Mouse (Mus musculus) midbrain, postnatal 0 days (tissue): ENCODE data around the gene Cap1. TPM values are rescaled to one million over a fixed set of nuclear protein-coding genes. Genes with fewer than 3 reads are reported as not detected.

Experiments
- ATAC-seq: fragments of 200-750 bp; cut with Nextera tagmentation; 2 replicates; pipeline ENCODE4 v1.8.0; 2017; ENCODE audit warnings: moderate number of reproducible peaks, mild to moderate bottlenecking, moderate TSS enrichment, moderate library complexity; ENCODE audit not compliant: low FRiP score
- DNase-seq: peaks from one replicate; pipeline ENCODE4 v3.0.0-alpha.2; 2015; ENCODE audit warnings: low spot score
- H3K27ac ChIP-seq: fragments of 300-500 bp; sonication (generic); 2 replicates; pipeline ENCODE4 v1.5.1; 2014; ENCODE audit warnings: low read depth, mild to moderate bottlenecking, low read length, mixed read lengths
- H3K27me3 ChIP-seq: fragments of 300-500 bp; sonication (generic); 2 replicates; pipeline ENCODE4 v1.6.1; 2014; ENCODE audit warnings: low read length, control low read depth, mixed read lengths; ENCODE audit not compliant: insufficient read depth
- H3K36me3 ChIP-seq: fragments of 300-500 bp; sonication (generic); 2 replicates; pipeline ENCODE4 v1.6.1; 2014; ENCODE audit warnings: low read length, control low read depth, mixed read lengths; ENCODE audit not compliant: insufficient read depth
- H3K4me1 ChIP-seq: fragments of 300-500 bp; sonication (generic); 2 replicates; pipeline ENCODE4 v1.6.1; 2014; ENCODE audit warnings: mild to moderate bottlenecking, control low read depth, antibody characterized with exemption, low read length, mixed read lengths; ENCODE audit not compliant: insufficient read depth
- H3K4me2 ChIP-seq: fragments of 300-500 bp; sonication (generic); 2 replicates; pipeline ENCODE4 v1.6.1; 2014; ENCODE audit warnings: low read depth, mild to moderate bottlenecking, low read length, mixed read lengths; ENCODE audit not compliant: poor library complexity, severe bottlenecking
- H3K4me3 ChIP-seq: fragments of 300-500 bp; sonication (generic); 2 replicates; pipeline ENCODE4 v1.5.1; 2014; ENCODE audit warnings: low read depth, mild to moderate bottlenecking, low read length, moderate library complexity
- H3K9ac ChIP-seq: fragments of 300-500 bp; sonication (generic); replicated peaks from 2 replicates; pipeline ENCODE4 v1.6.1; 2014; ENCODE audit warnings: mild to moderate bottlenecking, low read length, moderate library complexity, mixed read lengths; ENCODE audit not compliant: poor library complexity, severe bottlenecking
- H3K9me3 ChIP-seq: fragments of 300-500 bp; sonication (generic); 2 replicates; pipeline ENCODE4 v1.6.1; 2016; ENCODE audit warnings: low read length, control low read depth
- CTCF ChIP-seq: IDR thresholded peaks from 2 replicates; pipeline ENCODE4 v1.5.1; 2016; ENCODE audit warnings: antibody characterized with exemption, mild to moderate bottlenecking
- WGBS: fragments of 180-500 bp; shearing (Covaris S2); extraction: QIAGEN DNeasy Blood & Tissue Kit; methylation state at CpG from one replicate; pipeline ENCODE4 v1.1.7; 2014; 5-methylcytosine and 5-hydroxymethylcytosine counted together
- polyA plus RNA-seq: library from polyadenylated mRNA; unstranded; fragments of >200 nt; fragmentation: Nextera tagmentation; extraction: Ambion mirVana; gene quantifications from 2 replicates; pipeline ENCODE4 v1.2.1, GENCODE M21; 2015
- total RNA-seq: library from RNA; depleted of rRNA; stranded (reverse); fragments of >200 nt; gene quantifications from 2 replicates; pipeline ENCODE4 v1.2.3, GENCODE M21; 2014

Cap1 gene
- total and polyA plus RNA-seq, 2 experiments from 2014 or later: 58.9 to 157 TPM

DNA sequence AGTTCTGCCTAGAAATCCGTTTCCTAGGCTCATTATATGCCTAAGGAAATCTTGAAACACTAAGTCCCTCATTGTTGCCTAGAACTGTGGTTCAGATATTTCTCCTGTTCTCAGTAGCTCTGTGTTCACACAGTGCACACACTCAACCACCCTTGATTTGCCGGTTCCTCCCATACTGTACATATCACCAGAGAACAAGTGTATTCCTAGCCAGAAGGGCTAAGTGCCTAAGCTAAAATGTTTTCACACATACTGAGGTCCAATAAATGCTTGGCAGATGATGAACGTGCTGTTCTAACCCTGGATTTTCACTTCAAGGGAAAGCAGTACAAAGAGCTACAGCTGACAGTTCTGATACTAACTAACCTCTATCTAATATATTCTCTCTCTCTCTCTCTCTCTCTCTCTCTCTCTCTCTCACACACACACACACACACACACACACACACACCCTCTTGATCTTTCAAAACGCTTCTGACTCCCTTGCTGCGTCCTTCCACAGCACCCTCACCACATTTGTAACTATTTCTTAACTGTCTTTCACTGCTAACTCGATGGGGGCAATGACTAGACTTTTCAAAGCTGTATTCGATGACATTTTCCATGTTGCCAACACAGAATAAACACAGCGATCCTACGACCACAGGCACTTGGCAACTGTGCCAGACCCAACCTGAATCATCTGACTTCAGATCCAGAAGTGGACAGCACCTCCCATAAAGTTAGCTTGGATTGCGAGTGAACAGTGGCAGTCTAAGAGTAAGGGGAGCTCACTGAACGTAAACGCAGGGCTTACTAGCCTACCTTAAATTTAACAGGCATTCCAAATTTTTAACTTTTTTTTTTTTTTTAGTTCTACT, 1.1 kb downstream of the Cap1 start:
- no peaks in the 10 kb centered on the region for H3K27me3 ChIP-seq
- H3K9me3 ChIP-seq: no peaks in the 10 kb centered on the region
- WGBS: 48% methylated on average over 12 of the region's 12 CpGs
- TF ChIP-seq CTCF: no peak
- peak overlapping the region; percentile 72 for H3K4me3 ChIP-seq
- H3K36me3 ChIP-seq: no peaks in the 10 kb centered on the region
- peak overlapping the region; percentile 70 for H3K9ac ChIP-seq
- DNase-seq (no peak), ATAC-seq (no peak)
- H3K4me1 ChIP-seq: peaks cover 7% of the 10 kb centered on the region; the same call in 1 of the 2 replicates
- H3K4me2 ChIP-seq: peak overlapping the region; percentile 64
- no peak overlapping the region for H3K27ac ChIP-seq

DNA sequence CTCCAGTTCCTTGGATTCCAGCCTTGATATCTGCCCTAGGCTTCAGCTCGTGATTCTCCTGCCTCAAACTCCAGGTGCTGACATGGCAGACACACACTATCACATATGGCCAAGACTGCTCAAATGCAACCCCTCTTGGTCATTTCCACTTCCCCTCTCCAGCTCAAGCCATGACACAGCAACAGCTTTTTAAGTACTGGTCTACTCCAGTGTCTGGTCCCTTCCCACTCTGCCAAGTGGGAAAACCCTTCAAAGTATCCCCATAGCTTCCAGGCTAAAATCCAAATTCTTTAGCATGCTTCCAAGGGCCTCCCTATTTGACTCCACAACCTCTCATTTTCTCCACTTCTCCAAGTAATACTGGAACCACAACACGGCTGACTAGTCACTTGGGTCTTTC, 1.8 kb downstream of the Cap1 start:
- H3K27me3 ChIP-seq: no peaks in the 10 kb centered on the region
- DNase-seq (no peak), ATAC-seq (no peak)
- no peaks in the 10 kb centered on the region for H3K9me3 ChIP-seq
- peak overlapping the region; percentile 5 for H3K9ac ChIP-seq
- peaks cover 7% of the 10 kb centered on the region; the same call in 1 of the 2 replicates for H3K4me1 ChIP-seq
- no peak for TF ChIP-seq CTCF
- no peaks in the 10 kb centered on the region for H3K36me3 ChIP-seq
- no peak overlapping the region for H3K27ac ChIP-seq
- H3K4me3 ChIP-seq: no peak overlapping the region
- peak overlapping the region; percentile 64 for H3K4me2 ChIP-seq
- 62% methylated on average over 2 of the region's 2 CpGs for WGBS

DNA sequence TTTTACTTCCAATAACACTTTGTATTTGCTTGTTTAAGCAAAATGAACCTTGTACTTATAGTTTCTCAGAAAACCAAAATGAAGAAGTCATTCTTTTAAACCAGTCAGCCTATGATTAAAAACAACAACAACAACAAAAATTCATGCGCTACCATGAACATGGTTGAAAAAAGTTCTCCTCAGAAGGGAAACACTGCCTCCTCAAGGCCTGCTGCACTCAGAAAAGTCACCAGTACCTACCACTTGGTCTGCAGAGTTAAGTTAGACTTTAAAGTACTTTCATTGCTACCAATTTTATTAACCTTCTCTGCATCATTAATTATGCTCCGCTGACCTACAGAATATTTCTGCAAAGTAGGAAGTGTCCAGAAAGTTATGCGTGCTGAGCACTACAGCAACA, 2.6 kb downstream of the Cap1 start:
- 0 out of 2 replicates have a peak, but pooled peaks cover 2% of the 10 kb centered on the region for H3K36me3 ChIP-seq
- ATAC-seq (no peak), DNase-seq (no peak)
- no peaks in the 10 kb centered on the region for H3K27me3 ChIP-seq
- peaks cover 7% of the 10 kb centered on the region; the same call in 1 of the 2 replicates for H3K4me1 ChIP-seq
- no peak overlapping the region for H3K4me3 ChIP-seq
- no peak overlapping the region for H3K27ac ChIP-seq
- H3K9me3 ChIP-seq: no peaks in the 10 kb centered on the region
- no peak overlapping the region for H3K4me2 ChIP-seq
- H3K9ac ChIP-seq: no peak overlapping the region
- TF ChIP-seq CTCF: peak; percentile 24; the same call in 1 of the 2 replicates
- 90% methylated on average over 3 of the region's 3 CpGs for WGBS

DNA sequence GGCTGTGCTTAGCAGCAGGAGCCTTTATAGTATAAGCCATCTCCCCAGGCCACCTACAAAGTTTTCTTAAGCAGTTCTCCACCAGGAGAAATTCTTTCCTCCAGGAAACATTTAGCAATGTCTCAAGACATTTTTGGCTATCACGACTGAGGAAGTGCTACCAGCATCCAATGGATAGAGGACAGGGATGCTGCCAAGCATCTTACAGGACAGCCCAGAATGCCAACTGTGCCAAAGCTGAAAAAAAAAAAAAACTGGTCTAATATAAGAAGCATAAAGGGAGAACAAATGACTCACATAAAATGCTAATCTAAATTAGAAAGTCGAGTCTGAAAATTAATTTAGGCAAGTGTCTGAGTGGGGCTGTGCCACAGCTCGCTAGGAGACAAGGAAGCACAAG, 3.3 kb downstream of the Cap1 start:
- H3K27ac ChIP-seq: no peak overlapping the region
- 0 out of 2 replicates have a peak, but pooled peaks cover 2% of the 10 kb centered on the region for H3K36me3 ChIP-seq
- TF ChIP-seq CTCF: no peak
- no peak overlapping the region for H3K4me3 ChIP-seq
- WGBS: 83% methylated on average over 3 of the region's 3 CpGs
- H3K9ac ChIP-seq: no peak overlapping the region
- H3K4me1 ChIP-seq: peaks cover 7% of the 10 kb centered on the region; the same call in 1 of the 2 replicates
- no peak overlapping the region for H3K4me2 ChIP-seq
- ATAC-seq (no peak), DNase-seq (no peak)
- H3K27me3 ChIP-seq: no peaks in the 10 kb centered on the region
- no peaks in the 10 kb centered on the region for H3K9me3 ChIP-seq

DNA sequence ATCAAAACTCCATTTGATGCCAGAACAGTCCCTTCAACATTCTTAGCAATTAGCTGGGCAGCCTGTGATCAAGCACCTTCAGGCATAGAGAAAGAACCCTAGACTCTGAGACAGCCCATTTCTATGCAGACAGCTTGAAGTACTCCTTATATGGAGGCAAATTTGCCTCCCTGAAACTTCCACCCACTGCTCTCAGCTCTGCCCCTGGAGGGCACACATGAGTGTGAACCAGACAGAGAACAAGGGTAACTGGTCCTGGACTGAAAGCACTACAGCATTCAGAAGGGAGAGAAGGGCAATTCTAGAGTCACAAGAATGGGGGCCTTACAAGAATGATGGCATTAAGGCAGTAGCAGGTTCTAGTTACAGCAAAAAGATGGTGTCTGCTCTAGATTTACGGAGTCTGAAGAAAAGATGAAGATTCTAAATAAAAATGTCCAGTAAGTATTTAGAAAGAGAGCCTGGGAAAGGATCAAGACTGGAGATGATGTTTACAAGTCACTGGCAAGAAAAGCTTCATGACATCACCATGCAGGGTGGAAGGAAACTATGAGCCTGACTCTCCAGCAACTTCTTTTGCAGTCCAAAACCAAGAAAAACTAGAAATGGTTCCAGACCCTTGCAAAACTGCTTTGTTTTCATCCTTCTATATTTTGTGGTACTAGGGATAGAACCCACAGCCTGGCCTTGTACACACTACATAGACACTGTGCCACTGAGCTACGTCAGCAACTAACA, 7.4 kb downstream of the Cap1 start:
- WGBS: 93% methylated on average over 2 of the region's 2 CpGs
- H3K27me3 ChIP-seq: no peaks in the 10 kb centered on the region
- DNase-seq (no peak), ATAC-seq (no peak)
- H3K9ac ChIP-seq: no peak overlapping the region
- H3K4me3 ChIP-seq: no peak overlapping the region
- H3K36me3 ChIP-seq: 0 out of 2 replicates have a peak, but pooled peaks cover 2% of the 10 kb centered on the region
- H3K27ac ChIP-seq: no peak overlapping the region
- H3K9me3 ChIP-seq: no peaks in the 10 kb centered on the region
- no peak overlapping the region for H3K4me2 ChIP-seq
- TF ChIP-seq CTCF: no peak
- no peaks in the 10 kb centered on the region for H3K4me1 ChIP-seq

DNA sequence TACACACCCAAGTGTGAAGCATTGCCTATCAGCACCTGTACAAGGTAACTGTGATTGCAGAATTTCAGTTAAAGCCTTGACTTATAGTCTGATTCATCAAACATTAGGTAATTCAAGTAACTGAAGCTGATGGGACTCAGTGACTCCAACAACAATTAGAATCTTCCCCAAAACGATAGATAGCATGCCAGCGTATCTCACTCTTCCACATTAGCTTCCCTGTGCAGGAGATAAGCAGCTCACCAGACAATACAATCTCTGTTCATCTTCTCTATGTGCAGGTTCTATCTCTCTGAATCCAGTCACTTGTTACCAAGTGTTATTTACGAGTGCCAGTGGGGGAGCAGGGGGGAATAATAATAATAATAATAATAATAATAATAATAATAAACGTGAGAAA, 12.3 kb downstream of the Cap1 start:
- no peaks in the 10 kb centered on the region for H3K4me1 ChIP-seq
- H3K36me3 ChIP-seq: peaks cover 31% of the 10 kb centered on the region
- no peaks in the 10 kb centered on the region for H3K9me3 ChIP-seq
- no peak overlapping the region for H3K9ac ChIP-seq
- H3K27ac ChIP-seq: no peak overlapping the region
- H3K4me2 ChIP-seq: no peak overlapping the region
- DNase-seq: no peak
- 88% methylated on average over 4 of the region's 4 CpGs for WGBS
- H3K4me3 ChIP-seq: no peak overlapping the region
- H3K27me3 ChIP-seq: no peaks in the 10 kb centered on the region
- ATAC-seq: no peak
- no peak for TF ChIP-seq CTCF
